Mouse (Mus musculus): Measurements from ENCODE around the gene Zswim4.

Gene Zswim4

DNA sequence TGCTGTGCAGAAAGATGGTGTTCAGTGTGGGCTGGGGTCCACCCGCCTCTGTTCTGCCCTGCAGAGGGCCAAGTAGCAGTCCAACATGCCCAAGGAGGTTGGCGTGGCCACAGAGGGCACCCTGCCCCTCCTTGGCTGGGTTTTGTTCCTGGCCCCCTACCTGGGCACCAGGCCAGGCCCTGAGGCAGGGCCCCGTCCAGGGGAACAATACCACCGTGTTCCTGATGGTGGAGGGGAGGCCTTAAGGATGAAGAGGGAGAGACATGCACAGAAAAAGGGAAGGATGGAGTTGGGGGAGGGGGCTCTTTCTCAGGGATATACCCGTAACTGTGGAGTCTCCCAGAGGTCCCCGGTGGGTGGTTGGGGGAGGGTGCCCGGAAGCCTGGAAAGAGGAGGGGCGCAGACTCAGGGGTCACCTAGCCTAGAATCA is 36.7 kb downstream of the Zswim4 start:
- DNase-seq (ENCODE audit: low spot score) = peak; percentile 45

DNA sequence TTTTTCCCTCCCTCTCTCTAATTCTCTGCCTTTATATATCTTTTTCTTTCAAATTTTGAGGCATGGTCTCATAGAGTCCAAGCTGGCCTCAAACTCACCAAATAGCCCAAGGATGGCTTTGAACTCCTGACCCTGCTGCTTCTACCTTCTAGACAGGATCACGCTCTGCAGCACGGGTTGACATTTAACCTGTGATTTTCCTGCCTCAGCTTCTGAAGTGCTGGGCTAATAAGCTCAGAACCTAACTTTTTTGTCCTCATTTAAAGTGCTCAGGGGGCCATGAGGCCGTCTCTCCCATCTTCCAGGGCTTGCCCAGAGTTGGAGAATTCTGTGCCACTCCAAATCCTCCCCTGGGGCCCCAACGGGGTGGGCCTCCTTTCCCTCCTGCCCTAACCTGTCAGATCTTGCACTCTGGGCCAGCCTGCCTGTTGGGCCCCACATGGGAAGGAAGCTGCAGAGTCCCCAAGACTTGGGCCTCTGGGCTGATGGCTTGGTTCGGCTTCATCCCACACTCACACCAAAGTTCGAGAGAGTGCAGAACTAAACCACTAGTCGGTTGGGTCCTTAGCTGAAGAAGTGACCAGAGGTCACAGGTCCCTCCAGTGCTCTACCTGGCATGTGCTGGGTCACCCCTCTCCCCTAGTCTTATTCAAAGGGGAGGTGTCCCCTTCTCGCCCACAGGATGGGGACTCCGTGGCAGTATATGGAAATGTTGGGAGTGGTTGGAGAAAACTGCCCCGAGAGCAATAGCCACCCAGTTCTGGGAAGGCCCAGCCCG is 37.3 kb downstream of the Zswim4 start:
- no peak for DNase-seq (ENCODE audit: low spot score)

DNA sequence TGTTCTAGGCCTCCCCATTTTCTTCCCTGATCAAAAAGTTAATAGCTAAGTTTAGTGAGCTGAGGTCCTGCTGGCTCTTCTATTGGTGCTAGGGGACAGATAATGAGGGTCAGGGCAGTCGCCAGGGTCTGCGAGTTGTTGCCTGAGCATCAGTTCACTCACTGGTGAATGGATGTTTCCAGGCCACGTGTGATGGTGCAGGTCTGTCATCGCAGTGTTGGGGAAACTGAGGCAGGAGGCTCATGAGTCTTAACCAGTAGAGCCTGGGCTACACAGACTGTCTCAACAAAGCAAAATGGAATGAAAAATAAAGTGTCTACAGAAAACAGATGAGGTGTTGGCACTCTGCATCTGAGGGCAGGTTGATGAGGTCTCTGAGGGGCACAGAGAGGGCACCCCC is 38.0 kb downstream of the Zswim4 start:
- no peak for DNase-seq (ENCODE audit: low spot score)

GRCm38 (mm10) chr8:84197922-84198774 is 38.7 kb downstream of the Zswim4 start:
- DNase-seq (ENCODE audit: low spot score) = peak; percentile 94

DNA sequence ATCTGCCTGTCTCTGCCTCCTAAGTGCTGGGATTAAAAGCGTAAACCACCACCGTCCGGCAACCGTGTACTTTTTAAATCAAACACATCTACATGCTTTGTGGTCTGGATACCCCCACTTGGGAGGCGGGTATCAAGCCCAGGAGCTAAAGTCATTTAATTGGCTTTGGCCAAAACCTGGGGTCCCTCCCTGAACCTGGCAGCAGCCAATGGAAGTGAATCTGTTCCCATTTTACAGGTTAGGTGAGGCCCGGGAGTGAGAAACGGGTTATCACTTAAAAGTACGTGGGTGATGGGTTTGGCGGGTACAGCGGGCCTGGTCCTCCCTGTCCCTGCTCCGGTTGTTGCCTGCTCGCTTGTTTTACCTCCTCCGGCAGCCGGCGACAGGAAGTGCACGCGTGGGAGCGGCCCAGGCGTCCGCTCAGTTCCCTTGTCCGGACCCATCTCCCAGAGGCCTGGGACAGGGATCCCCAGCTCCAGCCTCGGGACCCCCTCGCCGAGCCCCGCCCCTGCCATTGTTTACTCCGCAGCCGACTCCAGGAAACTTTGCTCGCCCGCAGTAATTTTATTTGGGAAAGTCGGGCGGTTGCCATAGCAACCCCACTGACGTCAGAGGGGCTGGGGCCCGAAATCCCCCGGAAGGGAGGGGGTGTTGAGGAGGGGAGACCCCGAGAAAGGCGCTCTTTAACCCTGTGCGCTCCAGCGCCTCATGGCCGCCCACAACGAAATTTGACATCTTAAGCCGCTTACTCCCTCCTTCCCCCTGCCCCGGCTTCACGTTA is 39.5 kb downstream of the Zswim4 start:
- peak; percentile 91 for DNase-seq (ENCODE audit: low spot score)

GRCm38 (mm10) chr8:84194224-84194743 is 42.6 kb downstream of the Zswim4 start:
- no peak for DNase-seq (ENCODE audit: low spot score)

GRCm38 (mm10) chr8:84193566-84193965 is 43.3 kb downstream of the Zswim4 start:
- DNase-seq (ENCODE audit: low spot score) = no peak

DNA sequence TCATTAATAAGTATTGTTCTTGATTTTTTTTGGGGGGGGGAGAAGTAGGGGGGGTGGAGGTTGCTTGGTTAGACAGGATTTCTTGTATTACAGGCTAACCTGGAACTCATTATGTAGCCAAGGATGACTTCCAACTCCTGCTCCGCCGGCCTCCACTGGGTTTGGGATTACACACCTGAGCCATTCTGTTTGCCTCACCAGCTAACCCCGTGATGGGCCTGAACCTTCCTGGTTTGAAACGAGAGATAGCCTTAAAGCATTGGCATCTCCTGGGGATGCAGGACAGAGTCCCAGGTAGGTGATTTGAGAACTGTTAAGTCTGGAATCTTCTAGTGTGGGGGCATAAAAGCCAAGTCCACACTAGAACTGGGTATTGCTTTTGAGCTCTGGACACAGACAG is 43.7 kb downstream of the Zswim4 start:
- no peak for DNase-seq (ENCODE audit: low spot score)

- DNase-seq (ENCODE audit: low spot score) = peak; percentile 85
These were observed 44.3 kb downstream of the Zswim4 start for GRCm38 (mm10) chr8:84192555-84192954.

GRCm38 (mm10) chr8:84192023-84192422 is 44.8 kb downstream of the Zswim4 start:
- peak; percentile 83 for DNase-seq (ENCODE audit: low spot score)

DNA sequence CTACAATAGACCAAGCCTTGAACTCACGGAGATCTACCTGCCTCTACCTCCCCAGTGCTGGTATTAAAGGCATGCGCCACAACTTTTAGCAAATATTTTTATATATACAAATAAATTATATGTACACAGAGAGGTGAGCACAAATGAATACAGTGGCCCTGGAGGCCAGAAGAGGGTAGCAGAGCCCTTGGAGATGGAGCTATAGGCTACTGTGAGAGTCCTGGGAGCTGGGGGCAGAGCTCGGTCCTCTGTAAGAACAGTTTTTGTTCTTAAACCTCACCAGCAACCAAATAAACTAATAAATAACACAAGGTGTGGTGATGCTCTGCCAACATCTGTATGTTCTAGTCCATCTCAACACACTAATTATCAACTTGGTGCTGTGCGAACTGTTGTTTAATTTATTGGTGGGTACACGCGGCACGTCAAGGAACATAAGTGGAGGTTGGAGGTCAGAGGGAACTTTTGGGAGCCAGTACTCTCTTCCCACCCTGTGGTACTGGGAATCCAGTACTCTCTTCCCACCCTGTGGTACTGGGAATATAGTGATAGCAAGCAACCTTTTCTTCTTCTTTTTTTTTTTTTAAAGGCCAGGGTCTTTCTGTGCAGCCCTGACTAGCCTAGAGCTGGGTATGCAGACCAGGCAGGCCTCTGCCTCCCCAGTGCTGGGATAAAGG is 46.5 kb downstream of the Zswim4 start:
- DNase-seq (ENCODE audit: low spot score) = no peak

DNA sequence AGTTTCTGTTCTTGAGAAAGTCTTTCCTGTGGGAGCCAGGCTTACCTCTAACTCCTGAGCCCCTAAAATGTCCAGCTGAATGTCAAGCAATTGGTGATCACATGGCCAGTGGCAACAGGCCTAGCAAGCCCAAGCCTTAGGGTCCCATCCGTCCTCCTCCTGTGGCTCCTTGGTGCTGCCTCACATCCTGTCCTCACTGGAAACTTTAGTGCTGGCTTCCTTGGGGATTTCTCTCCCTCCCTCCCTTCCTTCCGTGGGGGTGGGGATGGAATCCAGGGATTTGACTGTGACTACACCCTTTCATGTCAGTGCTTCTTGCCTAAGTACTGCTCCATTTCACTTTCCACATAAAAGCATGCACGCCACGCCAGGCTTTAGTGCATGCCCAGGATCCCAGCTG is 47.3 kb downstream of the Zswim4 start:
- no peak for DNase-seq (ENCODE audit: low spot score)

GRCm38 (mm10) chr8:84188671-84189070 is 48.2 kb downstream of the Zswim4 start:
- peak; percentile 81 for DNase-seq (ENCODE audit: low spot score)

GRCm38 (mm10) chr8:84187065-84187755 is 49.6 kb downstream of the Zswim4 start:
- DNase-seq (ENCODE audit: low spot score) = peak; percentile 77

- peak; percentile 70 for DNase-seq (ENCODE audit: low spot score)
These were observed 50.3 kb downstream of the Zswim4 start for GRCm38 (mm10) chr8:84186547-84186946.

DNA sequence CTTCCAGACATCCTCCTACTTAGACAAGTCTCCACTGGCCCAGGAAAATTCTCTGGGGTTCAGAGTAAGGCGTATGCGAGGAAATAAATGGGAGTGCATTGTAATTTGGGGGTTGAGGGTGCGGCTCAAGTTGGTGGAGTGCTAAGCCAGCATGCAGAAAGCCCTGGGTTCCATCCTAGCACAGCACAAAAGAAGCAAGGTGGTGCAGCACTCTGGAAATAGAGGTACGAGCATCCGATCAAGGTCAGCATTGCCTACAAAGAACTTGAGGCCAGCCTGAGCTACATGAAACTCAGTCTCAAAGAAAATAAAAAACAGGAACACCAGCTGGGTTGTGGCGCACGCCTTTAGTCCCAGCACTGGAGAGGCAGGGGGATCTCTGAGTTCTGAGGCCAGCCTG is 51.7 kb downstream of the Zswim4 start, which contains the start of gene Nanos3:
Gene Nanos3, minus strand, starts transcription at position 101 of the 400 bp plus-strand sequence.
- no peak for DNase-seq (ENCODE audit: low spot score)

DNA sequence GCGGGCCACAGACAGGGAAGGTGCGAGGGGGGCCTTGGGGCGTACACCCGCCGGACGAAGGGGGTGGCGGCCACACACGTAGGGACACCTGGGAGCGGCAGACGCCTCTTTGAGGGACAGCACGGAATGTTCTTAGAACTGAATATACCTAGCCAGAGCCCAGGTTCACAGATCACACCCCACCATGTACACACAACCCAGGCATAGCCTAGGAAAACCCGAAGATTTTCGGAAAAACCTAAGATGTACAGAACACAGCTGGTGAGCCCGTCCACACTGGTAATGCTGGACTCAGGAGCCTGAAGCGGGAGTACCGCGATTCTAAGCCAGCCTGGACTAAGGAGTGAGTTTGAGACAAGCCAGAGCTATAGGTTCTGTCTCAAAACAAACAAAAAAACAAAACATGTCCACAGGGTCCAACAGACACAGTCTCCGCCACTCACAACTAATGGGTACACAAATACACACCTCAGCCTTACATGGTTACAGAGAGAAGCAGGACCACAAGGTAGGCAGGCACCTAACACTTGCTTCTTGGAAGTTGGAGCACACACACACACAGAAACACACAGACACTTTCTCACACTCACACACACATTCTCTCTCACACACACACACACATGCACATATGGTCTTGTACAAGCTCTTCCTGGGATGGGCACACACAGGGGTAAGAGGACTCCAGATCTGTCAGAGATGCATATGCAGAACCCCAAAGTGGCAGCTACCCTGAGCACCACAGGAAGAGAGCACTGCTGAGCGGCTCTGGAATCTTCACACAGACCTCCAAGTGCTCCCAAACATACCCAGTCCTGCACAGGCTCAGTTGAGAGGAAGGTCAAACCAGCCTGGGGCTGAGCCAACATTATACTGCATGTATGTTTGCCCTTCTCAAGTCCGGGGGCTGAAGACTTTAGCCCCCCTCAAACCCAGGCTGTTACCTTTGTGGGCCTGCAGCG is 52.5 kb downstream of the Zswim4 start:
- no peak for DNase-seq (ENCODE audit: low spot score)

DNA sequence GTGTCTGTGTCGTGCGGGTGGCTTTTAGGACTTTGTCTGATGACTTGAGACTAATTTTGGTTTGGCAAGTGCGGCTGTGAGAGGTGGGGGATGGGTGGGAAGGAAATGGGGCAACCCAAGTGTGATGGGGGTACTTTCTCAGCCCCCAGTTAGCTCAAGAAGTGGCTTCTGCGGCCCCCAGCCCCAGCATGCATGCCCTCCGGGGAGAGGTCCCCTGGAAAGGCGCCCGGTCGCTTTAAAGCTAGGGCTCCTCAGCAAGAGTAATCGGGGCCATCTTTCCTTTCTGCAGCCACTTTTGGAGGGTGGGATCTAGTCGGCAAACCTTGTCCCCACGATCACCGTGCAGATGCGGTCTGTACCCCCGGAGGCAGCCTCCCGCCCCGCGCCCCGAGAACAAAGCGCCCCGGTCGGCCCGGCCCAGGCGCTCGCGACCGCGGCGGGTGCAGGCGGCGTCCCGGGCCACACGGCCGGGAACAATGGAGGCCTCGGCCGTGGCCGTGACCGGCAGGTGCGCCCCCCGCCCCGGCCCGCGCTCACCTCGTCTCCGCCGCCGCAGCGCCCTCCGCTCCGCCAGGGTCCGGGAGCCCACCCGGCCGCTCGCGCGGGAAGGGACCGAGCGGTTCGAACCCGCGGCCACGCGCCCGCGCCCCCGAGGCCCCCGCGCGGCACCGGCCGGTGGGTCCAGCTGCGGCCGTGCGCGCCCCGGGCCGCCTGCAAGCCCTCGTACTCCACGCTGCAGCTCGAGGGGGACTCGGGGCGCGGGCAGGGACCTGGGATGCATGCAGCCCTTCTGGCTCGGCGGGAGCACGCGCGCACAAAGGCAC is 53.4 kb downstream of the Zswim4 start:
- no peak for DNase-seq (ENCODE audit: low spot score)

DNA sequence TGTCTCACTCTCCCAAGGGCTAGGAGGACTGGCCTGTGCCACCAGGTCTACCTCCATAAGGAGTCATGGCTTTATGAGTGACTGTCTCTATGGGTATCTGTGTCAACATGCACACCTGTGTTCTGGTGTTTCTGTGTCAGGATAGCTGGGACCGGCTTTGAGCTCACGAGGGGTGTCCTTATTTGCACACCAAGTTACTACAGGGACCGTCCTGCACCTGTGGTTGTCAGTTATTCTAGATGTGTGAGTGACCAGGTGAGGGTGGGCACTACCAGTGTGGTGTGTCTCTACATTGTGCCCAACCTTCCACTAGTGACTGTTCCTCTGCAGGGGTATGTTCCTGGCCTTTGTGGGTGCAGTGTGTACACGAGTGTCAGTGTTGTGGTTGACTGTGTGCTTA is 54.0 kb downstream of the Zswim4 start:
- DNase-seq (ENCODE audit: low spot score) = no peak
